Mouse (Mus musculus): ENCODE measurements around the gene Lcn5. TPM values are rescaled to one million over a fixed set of nuclear protein-coding genes. Genes with fewer than 3 reads are reported as not detected.

Gene Lcn5
- not detected for polyA plus RNA-seq (2017; shearing (Covaris generic))

GRCm38 (mm10) chr2:25657652-25658051, at the start of gene Lcn5:
Gene Lcn5, plus strand, starts transcription at chr2:25657952.

GRCm38 (mm10) chr2:25617578-25617977, 40.2 kb upstream of the Lcn5 start, which contains the start of gene Ccdc183:
Gene Ccdc183, minus strand, starts transcription at chr2:25617678.

GRCm38 (mm10) chr2:25621229-25622200, 36.2 kb upstream of the Lcn5 start, which contains the start of gene Tmem141:
Gene Tmem141, minus strand, starts transcription at chr2:25622005.

GRCm38 (mm10) chr2:25627811-25628210, 29.9 kb upstream of the Lcn5 start, which contains the start of gene Fcna:
Gene Fcna, minus strand, starts transcription at chr2:25628030.

GRCm38 (mm10) chr2:25652902-25653301, 4.8 kb upstream of the Lcn5 start, which contains the start of gene Lcn8:
Gene Lcn8, plus strand, starts transcription at chr2:25653120.

GRCm38 (mm10) chr2:25676486-25676885, 18.7 kb downstream of the Lcn5 start, which contains the start of gene Lcn6:
Gene Lcn6, plus strand, starts transcription at chr2:25676786.

GRCm38 (mm10) chr2:25682426-25682825, 24.7 kb downstream of the Lcn5 start, which contains the start of gene Lcn10:
Gene Lcn10, plus strand, starts transcription at chr2:25682726.

GRCm38 (mm10) chr2:25699743-25700142, 42.0 kb downstream of the Lcn5 start, which contains the start of gene Obp2a:
Gene Obp2a, plus strand, starts transcription at chr2:25700043.

GRCm38 (mm10) chr2:25706643-25707481, 49.1 kb downstream of the Lcn5 start, which contains the start of gene Bmyc:
Gene Bmyc, plus strand, starts transcription at chr2:25706739.

Other genes starting within 250 kb of the Lcn5 start
- 10 to 100 TPM in 1 of 2 experiments, 1 to 10 TPM in 1; 8.5 to 21.4 TPM for gene Fut7, start 234.7 kb upstream of the Lcn5 start, polyA plus RNA-seq (2017; shearing (Covaris generic))
- 10 to 100 TPM; 62.8 to 67.6 TPM for gene Abca2, start 229.2 kb upstream of the Lcn5 start, polyA plus RNA-seq (2017; shearing (Covaris generic))
- gene Clic3, start 201.1 kb upstream of the Lcn5 start, polyA plus RNA-seq (2017; shearing (Covaris generic)) = 1 to 10 TPM; 3.4 to 4.3 TPM
- gene Paxx, start 196.9 kb upstream of the Lcn5 start, polyA plus RNA-seq (2017; shearing (Covaris generic)) = 100 to 1,000 TPM in 1 of 2 experiments, 10 to 100 TPM in 1; 95.5 to 104 TPM
- under 1 TPM in 1 of 2 experiments, not detected in 1; 0.37 TPM for gene Ptgds, start 187.9 kb upstream of the Lcn5 start, polyA plus RNA-seq (2017; shearing (Covaris generic))
- gene Lcn12, start 164.0 kb upstream of the Lcn5 start, polyA plus RNA-seq (2017; shearing (Covaris generic)) = not detected
- gene Fbxw5, start 157.2 kb upstream of the Lcn5 start, polyA plus RNA-seq (2017; shearing (Covaris generic)) = 100 to 1,000 TPM; 107 to 134 TPM
- gene C8g, start 156.2 kb upstream of the Lcn5 start, polyA plus RNA-seq (2017; shearing (Covaris generic)) = 1 to 10 TPM; 7.5 to 9.3 TPM
- 10 to 100 TPM; 82.2 to 87.8 TPM for gene Traf2, start 111.0 kb upstream of the Lcn5 start, polyA plus RNA-seq (2017; shearing (Covaris generic))
- gene Edf1, start 100.1 kb upstream of the Lcn5 start, polyA plus RNA-seq (2017; shearing (Covaris generic)) = 100 to 1,000 TPM; 335 to 382 TPM
- gene Mamdc4, start 83.1 kb upstream of the Lcn5 start, polyA plus RNA-seq (2017; shearing (Covaris generic)) = 1 to 10 TPM in 1 of 2 experiments, under 1 TPM in 1; 0.58 to 1.6 TPM
- 10 to 100 TPM; 53.8 to 59.8 TPM for gene Phpt1, start 82.7 kb upstream of the Lcn5 start, polyA plus RNA-seq (2017; shearing (Covaris generic))
- gene Ajm1, start 76.2 kb upstream of the Lcn5 start, polyA plus RNA-seq (2017; shearing (Covaris generic)) = 1 to 10 TPM in 1 of 2 experiments, under 1 TPM in 1; 0.93 to 1.2 TPM
- 10 to 100 TPM; 41.1 to 47.1 TPM for gene Rabl6, start 49.4 kb upstream of the Lcn5 start, polyA plus RNA-seq (2017; shearing (Covaris generic))
- not detected for gene Ccdc183, start 40.3 kb upstream of the Lcn5 start, polyA plus RNA-seq (2017; shearing (Covaris generic))
- 1 to 10 TPM; 4.1 TPM for gene Tmem141, start 35.9 kb upstream of the Lcn5 start, polyA plus RNA-seq (2017; shearing (Covaris generic))
- gene Fcna, start 29.9 kb upstream of the Lcn5 start, polyA plus RNA-seq (2017; shearing (Covaris generic)) = 10 to 100 TPM in 1 of 2 experiments, not detected in 1; 18.1 TPM
- gene Lcn8, start 4.8 kb upstream of the Lcn5 start, polyA plus RNA-seq (2017; shearing (Covaris generic)) = not detected
- under 1 TPM in 1 of 2 experiments, not detected in 1; 0.33 TPM for gene Lcn6, start 18.8 kb downstream of the Lcn5 start, polyA plus RNA-seq (2017; shearing (Covaris generic))
- 1 to 10 TPM in 1 of 2 experiments, not detected in 1; 1.0 TPM for gene Lcn10, start 24.8 kb downstream of the Lcn5 start, polyA plus RNA-seq (2017; shearing (Covaris generic))
- gene Obp2a, start 42.1 kb downstream of the Lcn5 start, polyA plus RNA-seq (2017; shearing (Covaris generic)) = 1 to 10 TPM in 1 of 2 experiments, not detected in 1; 1.3 TPM
- 100 to 1,000 TPM in 1 of 2 experiments, 10 to 100 TPM in 1; 88.1 to 160 TPM for gene Bmyc, start 48.8 kb downstream of the Lcn5 start, polyA plus RNA-seq (2017; shearing (Covaris generic))
- not detected for gene Obp2b, start 79.1 kb downstream of the Lcn5 start, polyA plus RNA-seq (2017; shearing (Covaris generic))
- gene Lcn3, start 107.6 kb downstream of the Lcn5 start, polyA plus RNA-seq (2017; shearing (Covaris generic)) = not detected
- under 1 TPM in 1 of 2 experiments, not detected in 1; 0.45 TPM for gene Lcn11, start 119.1 kb downstream of the Lcn5 start, polyA plus RNA-seq (2017; shearing (Covaris generic))
- gene Gm13539, start 124.3 kb downstream of the Lcn5 start, polyA plus RNA-seq (2017; shearing (Covaris generic)) = not detected
- under 1 TPM in 1 of 2 experiments, not detected in 1; 0.53 TPM for gene Glt6d1, start 157.9 kb downstream of the Lcn5 start, polyA plus RNA-seq (2017; shearing (Covaris generic))
- gene Lcn9, start 165.2 kb downstream of the Lcn5 start, polyA plus RNA-seq (2017; shearing (Covaris generic)) = not detected
- gene Sohlh1, start 189.3 kb downstream of the Lcn5 start, polyA plus RNA-seq (2017; shearing (Covaris generic)) = 1 to 10 TPM in 1 of 2 experiments, under 1 TPM in 1; 0.51 to 1.3 TPM
- gene Kcnt1, start 205.8 kb downstream of the Lcn5 start, polyA plus RNA-seq (2017; shearing (Covaris generic)) = 1 to 10 TPM in 1 of 2 experiments, under 1 TPM in 1; 0.45 to 1.6 TPM

Measured in inflammation-experienced regulatory T-cells (primary cell).